Mouse (Mus musculus) forebrain, embryonic 10.5 days (tissue): ENCODE measurements around the gene Gm45062. TPM values are rescaled to one million over a fixed set of nuclear protein-coding genes. Genes with fewer than 3 reads are reported as not detected.

Source experiments
- DNase-seq: peaks from one replicate; pipeline ENCODE4 v3.0.0-alpha.2; 2017; ENCODE audit warnings: low spot score; ENCODE audit errors: extremely low spot score
- H3K27ac ChIP-seq: fragments of 300-500 bp; sonication (generic); 2 replicates; pipeline ENCODE4 v1.5.1; 2016; ENCODE audit warnings: mild to moderate bottlenecking
- H3K27me3 ChIP-seq: fragments of 300-500 bp; sonication (generic); 2 replicates; pipeline ENCODE4 v1.6.1; 2016; ENCODE audit warnings: mild to moderate bottlenecking; ENCODE audit not compliant: poor library complexity, severe bottlenecking
- H3K36me3 ChIP-seq: fragments of 300-500 bp; sonication (generic); replicated peaks from 2 replicates; pipeline ENCODE4 v1.6.1; 2016; ENCODE audit warnings: mild to moderate bottlenecking, moderate library complexity
- H3K4me1 ChIP-seq: fragments of 300-500 bp; sonication (generic); 2 replicates; pipeline ENCODE4 v1.6.1; 2016
- H3K4me3 ChIP-seq: fragments of 300-500 bp; sonication (generic); 2 replicates; pipeline ENCODE4 v1.5.1; 2016; ENCODE audit warnings: mild to moderate bottlenecking, moderate library complexity
- H3K9me3 ChIP-seq: fragments of 300-500 bp; sonication (generic); 2 replicates; pipeline ENCODE4 v1.6.1; 2016; ENCODE audit warnings: mild to moderate bottlenecking, moderate library complexity
- WGBS: fragments of 180-500 bp; shearing (Covaris S2); methylation state at CpG from one replicate; pipeline ENCODE4 v1.1.7; 2016; 5-methylcytosine and 5-hydroxymethylcytosine counted together
- polyA plus RNA-seq: library from polyadenylated mRNA; unstranded; fragments of >200 nt; fragmentation: Nextera tagmentation; extraction: Ambion mirVana; gene quantifications from 2 replicates; pipeline ENCODE4 v1.2.1, GENCODE M21; 2016

Gene Gm45062
- polyA plus RNA-seq, 1 experiment from 2014 or later = 11.1 TPM

GRCm38 (mm10) chr6:8617369-8617768 is 358.1 kb downstream of the Gm45062 start:
- no peaks in the 10 kb centered on the region for H3K27me3 ChIP-seq
- H3K4me1 ChIP-seq = no peaks in the 10 kb centered on the region
- no peaks in the 10 kb centered on the region for H3K36me3 ChIP-seq
- DNase-seq = no peak
- 80% methylated on average over 2 of the region's 2 CpGs for WGBS
- no peaks in the 10 kb centered on the region for H3K9me3 ChIP-seq
- no peak overlapping the region for H3K4me3 ChIP-seq
- no peak overlapping the region for H3K27ac ChIP-seq

DNA sequence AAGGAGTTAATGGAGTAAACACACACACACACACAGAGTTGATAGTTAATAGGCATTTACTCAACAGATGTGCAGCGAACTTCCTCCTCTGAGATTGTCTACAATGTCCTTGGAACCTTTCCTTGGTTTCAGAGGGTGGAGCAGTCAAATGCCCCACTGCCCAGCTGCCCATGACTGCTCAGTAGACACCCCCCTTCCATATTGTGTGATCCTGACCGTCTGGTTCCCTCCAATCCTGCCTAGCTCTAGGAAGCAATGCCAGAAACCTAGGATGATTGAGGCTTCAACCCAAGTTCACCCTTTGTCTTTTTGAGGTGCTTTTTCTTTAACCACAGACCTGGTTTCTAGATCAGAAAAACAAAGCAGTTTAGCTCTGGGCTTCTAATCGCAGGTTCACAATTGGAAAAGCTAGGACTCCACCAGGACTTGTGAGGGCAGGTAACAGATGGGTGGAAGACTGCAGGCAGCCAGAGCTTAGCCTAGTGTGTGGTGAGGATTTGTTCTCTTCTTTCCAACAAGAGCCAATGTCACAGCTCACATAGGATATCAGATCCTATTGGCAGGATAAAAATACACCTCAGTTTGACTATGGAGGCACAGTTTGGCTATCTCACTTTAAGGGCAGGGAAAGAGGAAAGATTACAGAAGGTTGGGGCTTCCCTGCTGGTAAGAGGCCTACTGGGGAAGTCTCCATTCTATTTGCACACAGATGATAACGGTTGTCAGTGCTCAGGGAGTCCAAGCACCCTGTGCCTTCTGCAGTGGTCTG is 360.5 kb downstream of the Gm45062 start:
- Histone ChIP-seq H3K27me3 (no peaks in the 10 kb centered on the region), H3K4me3 (no peak overlapping the region), H3K27ac (no peak overlapping the region), H3K36me3 (no peaks in the 10 kb centered on the region), H3K9me3 (no peaks in the 10 kb centered on the region), H3K4me1 (no peaks in the 10 kb centered on the region)
- 82% methylated on average over 4 of the region's 4 CpGs for WGBS
- DNase-seq = no peak

DNA sequence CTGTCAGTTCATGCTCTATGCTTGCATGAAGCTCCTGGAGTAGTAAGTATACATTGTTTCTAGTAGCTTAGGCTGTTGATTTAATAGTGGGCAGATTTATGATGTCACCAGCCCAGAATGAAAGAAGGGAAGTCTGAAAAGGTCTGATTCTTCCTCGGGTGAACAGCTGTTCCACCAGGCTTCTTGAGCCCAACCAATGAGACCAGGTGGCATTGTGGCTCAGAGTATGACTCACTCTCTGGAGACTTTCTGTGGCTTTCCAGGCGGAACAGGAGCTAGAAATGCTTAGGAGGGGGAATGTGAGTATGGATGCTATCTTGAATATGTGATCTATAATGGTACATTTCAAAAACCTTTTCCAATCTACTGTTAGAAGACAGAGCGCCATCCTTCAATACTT is 363.8 kb downstream of the Gm45062 start:
- no peaks in the 10 kb centered on the region for H3K9me3 ChIP-seq
- 86% methylated on average over 3 of the region's 3 CpGs for WGBS
- peaks cover 5% of the 10 kb centered on the region; the same call in 1 of the 2 replicates for H3K4me1 ChIP-seq
- no peak overlapping the region for H3K4me3 ChIP-seq
- no peaks in the 10 kb centered on the region for H3K27me3 ChIP-seq
- H3K27ac ChIP-seq = no peak overlapping the region
- no peaks in the 10 kb centered on the region for H3K36me3 ChIP-seq
- no peak for DNase-seq

GRCm38 (mm10) chr6:8628226-8628625 is 369.0 kb downstream of the Gm45062 start:
- no peak overlapping the region for H3K4me3 ChIP-seq
- H3K36me3 ChIP-seq = no peaks in the 10 kb centered on the region
- H3K27ac ChIP-seq = no peak overlapping the region
- no peak for DNase-seq
- no peaks in the 10 kb centered on the region for H3K27me3 ChIP-seq
- H3K9me3 ChIP-seq = no peaks in the 10 kb centered on the region
- peaks cover 5% of the 10 kb centered on the region; the same call in 1 of the 2 replicates for H3K4me1 ChIP-seq
- WGBS = 95% methylated on average over 8 of the region's 8 CpGs

- H3K27ac ChIP-seq = no peak overlapping the region
- 88% methylated on average over 7 of the region's 7 CpGs for WGBS
Observed at GRCm38 (mm10) chr6:8628715-8629267, 369.5 kb downstream of the Gm45062 start.

DNA sequence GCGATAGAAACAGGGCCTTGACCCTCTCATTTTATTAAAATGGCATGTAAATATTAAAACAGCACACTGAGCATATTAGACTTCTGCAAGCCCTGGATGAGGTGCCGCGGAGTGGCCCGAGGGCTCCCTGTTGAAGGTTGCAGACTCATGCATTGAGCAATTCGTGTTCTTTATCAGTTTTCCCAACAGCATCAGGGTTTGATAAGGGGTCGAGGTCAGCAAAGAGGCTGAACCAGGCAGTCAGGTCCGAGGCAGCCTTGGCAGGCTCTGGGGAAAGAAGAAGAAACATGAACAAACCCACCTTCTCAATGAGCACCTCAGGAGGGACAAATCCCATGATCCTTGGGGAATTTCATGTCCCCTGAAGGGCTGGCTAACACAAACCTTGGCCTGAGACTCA is 371.3 kb downstream of the Gm45062 start:
- Histone ChIP-seq H3K36me3 (no peaks in the 10 kb centered on the region), H3K27me3 (no peaks in the 10 kb centered on the region), H3K4me3 (no peak overlapping the region), H3K27ac (no peak overlapping the region), H3K4me1 (peaks cover 5% of the 10 kb centered on the region; the same call in 1 of the 2 replicates), H3K9me3 (no peaks in the 10 kb centered on the region)
- DNase-seq = no peak
- 90% methylated on average over 7 of the region's 7 CpGs for WGBS

More at GRCm38 (mm10) chr6:8628715-8629267, 369.5 kb downstream of the Gm45062 start:
- peaks cover 5% of the 10 kb centered on the region; the same call in 1 of the 2 replicates for H3K4me1 ChIP-seq
- H3K27me3 ChIP-seq = no peaks in the 10 kb centered on the region
- H3K9me3 ChIP-seq = no peaks in the 10 kb centered on the region
- no peaks in the 10 kb centered on the region for H3K36me3 ChIP-seq
- DNase-seq = no peak
- no peak overlapping the region for H3K4me3 ChIP-seq

DNA sequence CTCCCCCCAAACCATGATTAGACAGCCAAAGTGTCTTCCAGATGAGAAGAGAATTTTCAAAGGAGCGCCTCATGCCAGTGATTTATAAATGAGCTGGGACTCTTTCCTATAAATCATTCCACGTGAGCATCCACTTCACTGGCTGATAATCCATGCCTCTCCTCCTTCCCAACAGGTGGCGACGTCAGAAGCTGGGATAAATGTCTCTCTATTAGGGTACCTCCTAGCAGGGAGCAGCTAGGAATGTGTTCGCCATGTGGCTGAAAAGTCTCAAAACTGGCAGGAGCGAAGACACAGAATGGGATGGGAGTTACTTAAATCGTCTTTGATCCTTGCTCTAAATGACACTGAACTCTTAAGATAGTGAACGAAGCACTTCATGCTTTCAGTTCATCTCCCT is 372.1 kb downstream of the Gm45062 start:
- Histone ChIP-seq H3K27ac (no peak overlapping the region), H3K9me3 (no peaks in the 10 kb centered on the region), H3K36me3 (no peaks in the 10 kb centered on the region), H3K27me3 (no peaks in the 10 kb centered on the region), H3K4me1 (peaks cover 5% of the 10 kb centered on the region; the same call in 1 of the 2 replicates), H3K4me3 (no peak overlapping the region)
- WGBS = 81% methylated on average over 8 of the region's 8 CpGs
- DNase-seq = no peak

DNA sequence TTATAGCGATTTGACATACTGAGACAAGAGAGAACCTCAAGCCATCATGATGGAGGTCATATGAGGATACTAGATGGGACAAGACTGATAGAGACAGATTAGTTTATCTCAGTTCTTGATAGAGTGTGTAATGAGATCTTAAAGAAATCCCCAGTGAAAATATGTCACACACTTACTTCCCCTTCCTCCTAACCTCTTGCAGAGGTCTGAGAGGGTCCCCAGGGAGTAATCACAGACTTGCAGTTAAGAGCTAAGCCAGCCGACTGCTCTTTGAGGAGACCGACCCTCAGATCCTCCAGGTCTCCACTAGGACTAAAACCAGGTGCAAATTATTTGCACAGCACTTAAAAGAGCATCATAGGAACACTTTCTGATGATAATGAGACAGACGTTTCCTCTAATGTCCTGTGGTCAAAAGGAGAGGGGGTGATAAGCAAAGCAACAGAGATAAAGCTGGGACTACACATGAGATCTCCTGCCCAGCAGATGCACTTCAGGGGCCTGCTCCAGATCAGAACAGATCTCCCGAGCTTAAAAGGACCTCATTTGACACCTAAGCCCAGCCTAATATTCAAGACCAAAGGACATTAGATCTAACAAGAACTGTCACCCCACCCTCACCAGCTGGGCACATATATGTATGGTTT is 372.9 kb downstream of the Gm45062 start:
- Histone ChIP-seq H3K9me3 (no peaks in the 10 kb centered on the region), H3K4me1 (peaks cover 5% of the 10 kb centered on the region; the same call in 1 of the 2 replicates), H3K27me3 (no peaks in the 10 kb centered on the region), H3K27ac (no peak overlapping the region), H3K4me3 (no peak overlapping the region), H3K36me3 (no peaks in the 10 kb centered on the region)
- WGBS = 80% methylated on average over 5 of the region's 5 CpGs
- no peak for DNase-seq

GRCm38 (mm10) chr6:8632701-8633100 is 373.5 kb downstream of the Gm45062 start:
- Histone ChIP-seq H3K9me3 (no peaks in the 10 kb centered on the region), H3K36me3 (no peaks in the 10 kb centered on the region), H3K27ac (no peak overlapping the region), H3K4me1 (no peaks in the 10 kb centered on the region), H3K4me3 (no peak overlapping the region), H3K27me3 (no peaks in the 10 kb centered on the region)
- 95% methylated on average over 4 of the region's 4 CpGs for WGBS
- DNase-seq = no peak

DNA sequence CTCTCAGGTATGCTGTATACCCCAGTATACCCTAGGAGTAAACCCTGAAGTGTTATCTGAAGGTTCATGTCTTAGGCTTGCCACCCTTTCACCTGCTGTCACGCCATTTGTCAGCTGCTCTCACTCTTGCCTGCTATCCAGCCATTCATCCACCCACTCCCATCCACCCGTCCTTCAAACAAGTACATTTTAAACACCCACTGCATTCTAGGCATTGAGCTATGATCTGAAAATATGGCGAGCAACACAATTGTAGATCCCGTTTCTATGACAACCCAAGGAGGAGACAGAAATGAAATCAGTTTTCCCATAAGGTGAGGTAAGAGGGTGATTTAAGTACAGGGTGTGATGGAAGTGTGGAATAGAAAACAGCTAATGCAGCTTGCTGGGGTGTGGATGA is 378.9 kb downstream of the Gm45062 start:
- no peaks in the 10 kb centered on the region for H3K9me3 ChIP-seq
- H3K27me3 ChIP-seq = no peaks in the 10 kb centered on the region
- H3K4me1 ChIP-seq = no peaks in the 10 kb centered on the region
- no peak overlapping the region for H3K27ac ChIP-seq
- DNase-seq = no peak
- H3K36me3 ChIP-seq = no peaks in the 10 kb centered on the region
- no peak overlapping the region for H3K4me3 ChIP-seq
- 95% methylated on average over 4 of the region's 4 CpGs for WGBS

GRCm38 (mm10) chr6:8638899-8639298 is 379.6 kb downstream of the Gm45062 start:
- WGBS = 89% methylated on average over 4 of the region's 4 CpGs
- H3K9me3 ChIP-seq = no peaks in the 10 kb centered on the region
- no peak overlapping the region for H3K27ac ChIP-seq
- no peak for DNase-seq
- no peaks in the 10 kb centered on the region for H3K36me3 ChIP-seq
- H3K4me3 ChIP-seq = no peak overlapping the region
- H3K4me1 ChIP-seq = no peaks in the 10 kb centered on the region
- no peaks in the 10 kb centered on the region for H3K27me3 ChIP-seq

DNA sequence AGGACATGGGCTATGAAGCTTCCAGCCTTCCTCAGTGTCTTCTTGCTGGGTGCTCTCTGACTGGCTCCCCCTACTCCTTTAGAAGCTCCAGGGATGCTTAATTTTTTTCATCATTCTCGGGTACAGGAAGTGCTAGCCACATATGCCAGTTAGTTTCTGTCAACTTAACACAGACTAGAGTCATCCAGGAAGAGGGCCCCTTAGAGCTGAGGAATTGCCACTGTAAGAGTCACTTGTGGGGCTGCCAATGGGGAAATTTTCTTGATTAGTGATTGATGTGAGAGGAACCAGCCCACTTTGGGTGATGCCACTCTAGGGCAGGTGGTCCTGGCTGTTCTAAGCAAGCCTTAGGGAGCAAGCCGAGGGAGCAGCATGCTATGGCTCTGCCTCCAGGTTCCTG is 380.3 kb downstream of the Gm45062 start:
- Histone ChIP-seq H3K9me3 (no peaks in the 10 kb centered on the region), H3K36me3 (no peaks in the 10 kb centered on the region), H3K4me1 (peaks cover under 1% of the 10 kb centered on the region), H3K27ac (no peak overlapping the region), H3K4me3 (no peak overlapping the region), H3K27me3 (no peaks in the 10 kb centered on the region)
- DNase-seq = no peak
- 83% methylated on average over 2 of the region's 2 CpGs for WGBS

- H3K9me3 ChIP-seq = no peaks in the 10 kb centered on the region
- no peaks in the 10 kb centered on the region for H3K36me3 ChIP-seq
- peaks cover 12% of the 10 kb centered on the region for H3K4me1 ChIP-seq
- H3K4me3 ChIP-seq = no peak overlapping the region
- WGBS = 88% methylated on average over 5 of the region's 5 CpGs
- DNase-seq = no peak
- H3K27ac ChIP-seq = no peak overlapping the region
- no peaks in the 10 kb centered on the region for H3K27me3 ChIP-seq
Observed at GRCm38 (mm10) chr6:8640863-8641262, 381.6 kb downstream of the Gm45062 start.
